Mouse (Mus musculus) layer of hippocampus, adult 2 months (tissue): ENCODE results near the gene E130308A19Rik. TPM values are rescaled to one million over a fixed set of nuclear protein-coding genes. Genes with fewer than 3 reads are reported as not detected.

Source experiments
- DNase-seq, 2 experiments: peaks; one replicate each; pipeline ENCODE4 v3.0.0; 2022; ENCODE audit warnings: low spot score in 2 of 2
- H3K27ac ChIP-seq: fragments of 200-600 bp; 2 replicates; pipeline ENCODE4 v1.8.1; 2022
- H3K4me3 ChIP-seq: fragments of 200-600 bp; 2 replicates; pipeline ENCODE4 v1.8.1; 2022; ENCODE audit warnings: mild to moderate bottlenecking
- CTCF ChIP-seq: fragments of 200-600 bp; conservative IDR thresholded peaks from 2 replicates; pipeline ENCODE4 v1.8.1; 2022; ENCODE audit warnings: antibody characterized with exemption, mild to moderate bottlenecking, moderate library complexity
- total RNA-seq, 2 experiments: library from RNA; stranded (reverse); gene quantifications; 2 replicates each; pipeline ENCODE4 v1.2.3; 2021

E130308A19Rik gene
- total RNA-seq, 2 experiments from 2014 or later, result 12.8 to 13.6 TPM

- Histone ChIP-seq H3K4me3 (no peak overlapping the region), H3K27ac (no peak overlapping the region; the same call in 1 of the 2 replicates)
- no peak for TF ChIP-seq CTCF
- no peak for DNase-seq
Observed at GRCm38 (mm10) chr4:59710736-59711389, 84.9 kb downstream of the E130308A19Rik start.

DNA sequence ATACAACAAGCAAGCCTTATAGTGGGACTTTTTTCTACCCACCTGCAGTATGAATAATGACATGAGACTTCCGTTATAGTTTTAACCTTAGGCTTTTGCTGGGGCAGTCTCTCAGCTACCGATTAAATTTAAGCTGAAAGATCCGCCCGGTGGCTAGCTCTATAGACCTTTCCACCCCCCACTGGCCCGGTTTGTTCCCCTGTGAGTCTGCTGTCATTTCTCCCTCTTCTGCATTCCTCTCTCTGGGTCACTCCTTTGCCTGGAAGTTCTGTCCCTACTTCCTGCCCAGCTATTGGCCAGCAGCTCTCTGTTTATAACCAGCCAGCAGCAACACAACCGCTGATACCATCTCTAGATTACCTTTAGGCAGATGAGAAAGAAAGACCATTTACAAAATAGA, 86.4 kb downstream of the E130308A19Rik start:
- H3K4me3 ChIP-seq, result no peak overlapping the region
- TF ChIP-seq CTCF, result no peak
- no peak for DNase-seq
- H3K27ac ChIP-seq, result no peak overlapping the region

- H3K27ac ChIP-seq, result no peak overlapping the region
- H3K4me3 ChIP-seq, result no peak overlapping the region
- no peak for TF ChIP-seq CTCF
- no peak for DNase-seq
Observed at GRCm38 (mm10) chr4:59712955-59713354, 86.9 kb downstream of the E130308A19Rik start.

- no peak for TF ChIP-seq CTCF
- H3K4me3 ChIP-seq, result no peak overlapping the region
- DNase-seq, result no peak
- H3K27ac ChIP-seq, result no peak overlapping the region
Observed at GRCm38 (mm10) chr4:59714472-59714871, 88.5 kb downstream of the E130308A19Rik start.

DNA sequence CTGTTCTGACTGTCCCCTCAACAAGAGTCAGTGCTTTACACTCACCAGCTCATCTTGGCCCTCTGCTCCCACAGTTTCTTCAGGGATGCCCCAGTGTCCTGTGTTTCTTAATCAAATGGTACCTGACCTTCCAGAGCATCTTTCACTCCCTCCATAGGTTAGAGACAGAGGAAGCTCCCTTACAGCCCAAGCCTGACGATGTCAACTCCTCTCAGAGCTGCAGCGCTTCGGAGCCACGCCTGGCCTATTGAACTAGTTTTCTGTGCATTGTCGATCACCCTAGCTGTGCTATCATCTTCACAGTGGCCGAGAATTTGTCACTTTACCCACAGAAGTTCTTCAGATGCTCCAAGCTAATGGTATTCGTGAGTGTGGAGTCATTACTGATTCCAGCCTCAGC, 88.9 kb downstream of the E130308A19Rik start:
- Histone ChIP-seq H3K27ac (no peak overlapping the region), H3K4me3 (no peak overlapping the region)
- DNase-seq, result no peak
- TF ChIP-seq CTCF, result no peak

DNA sequence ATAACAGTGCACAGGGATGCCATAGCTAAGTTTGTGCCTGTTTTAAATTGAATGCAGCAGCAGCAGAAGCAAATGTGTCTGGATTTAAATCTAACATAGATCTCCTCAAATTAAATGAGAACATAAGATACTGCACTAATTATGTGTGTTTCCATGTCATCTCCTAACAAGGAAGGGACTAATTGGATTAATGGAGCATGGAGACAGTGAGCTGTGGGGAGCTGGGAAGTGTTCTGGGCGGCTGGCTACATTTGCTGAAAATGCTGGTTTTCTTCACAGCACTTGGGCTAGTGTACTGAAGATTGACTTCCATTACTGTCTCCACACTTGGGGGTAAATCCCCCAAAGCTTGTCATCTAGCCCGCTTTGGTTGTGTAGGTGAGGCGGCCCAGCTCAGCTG, 89.5 kb downstream of the E130308A19Rik start:
- Histone ChIP-seq H3K27ac (no peak overlapping the region), H3K4me3 (no peak overlapping the region)
- no peak for DNase-seq
- TF ChIP-seq CTCF, result no peak

- TF ChIP-seq CTCF, result no peak
- no peak for DNase-seq
- Histone ChIP-seq H3K27ac (no peak overlapping the region), H3K4me3 (no peak overlapping the region)
Observed at GRCm38 (mm10) chr4:59717349-59717748, 91.3 kb downstream of the E130308A19Rik start.

GRCm38 (mm10) chr4:59718542-59718941, 92.5 kb downstream of the E130308A19Rik start:
- DNase-seq, result no peak
- no peak overlapping the region for H3K27ac ChIP-seq
- no peak for TF ChIP-seq CTCF
- H3K4me3 ChIP-seq, result no peak overlapping the region

GRCm38 (mm10) chr4:59719481-59720355, 93.7 kb downstream of the E130308A19Rik start:
- Histone ChIP-seq H3K4me3 (no peak overlapping the region), H3K27ac (no peak overlapping the region)
- no peak for TF ChIP-seq CTCF
- no peak for DNase-seq

GRCm38 (mm10) chr4:59721811-59722210, 95.8 kb downstream of the E130308A19Rik start:
- DNase-seq, result no peak
- TF ChIP-seq CTCF, result no peak
- Histone ChIP-seq H3K27ac (no peak overlapping the region), H3K4me3 (no peak overlapping the region)

DNA sequence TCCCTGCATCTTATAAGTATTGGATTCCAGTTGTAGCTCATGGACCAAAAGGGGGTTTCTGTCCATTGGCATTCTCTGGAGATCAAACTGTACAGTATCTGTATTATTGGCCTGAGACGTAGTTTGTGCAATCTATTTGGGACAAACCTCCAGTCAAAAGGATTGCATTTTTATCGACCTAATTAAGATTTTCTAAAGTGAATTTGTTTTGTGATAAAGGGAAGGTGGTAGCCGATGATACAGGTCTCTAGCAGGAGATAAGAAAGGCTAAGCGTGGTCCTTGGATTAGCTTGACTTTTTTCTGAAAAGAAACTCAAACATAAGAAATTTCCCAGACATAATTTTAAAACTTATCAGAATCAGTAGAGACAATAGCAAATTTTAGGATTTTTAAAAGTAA, 99.6 kb downstream of the E130308A19Rik start:
- no peak overlapping the region for H3K27ac ChIP-seq
- H3K4me3 ChIP-seq, result no peak overlapping the region
- no peak for TF ChIP-seq CTCF
- DNase-seq, result no peak

GRCm38 (mm10) chr4:59726501-59726900, 100.5 kb downstream of the E130308A19Rik start:
- H3K4me3 ChIP-seq, result no peak overlapping the region
- no peak overlapping the region for H3K27ac ChIP-seq
- TF ChIP-seq CTCF, result no peak
- DNase-seq, result no peak

- no peak for DNase-seq
- H3K4me3 ChIP-seq, result no peak overlapping the region
- no peak for TF ChIP-seq CTCF
- H3K27ac ChIP-seq, result no peak overlapping the region
Observed at GRCm38 (mm10) chr4:59727187-59727877, 101.3 kb downstream of the E130308A19Rik start.
